Comparison of ENCODE assay signal across 11 mouse cellular contexts in the genomic region with DNA sequence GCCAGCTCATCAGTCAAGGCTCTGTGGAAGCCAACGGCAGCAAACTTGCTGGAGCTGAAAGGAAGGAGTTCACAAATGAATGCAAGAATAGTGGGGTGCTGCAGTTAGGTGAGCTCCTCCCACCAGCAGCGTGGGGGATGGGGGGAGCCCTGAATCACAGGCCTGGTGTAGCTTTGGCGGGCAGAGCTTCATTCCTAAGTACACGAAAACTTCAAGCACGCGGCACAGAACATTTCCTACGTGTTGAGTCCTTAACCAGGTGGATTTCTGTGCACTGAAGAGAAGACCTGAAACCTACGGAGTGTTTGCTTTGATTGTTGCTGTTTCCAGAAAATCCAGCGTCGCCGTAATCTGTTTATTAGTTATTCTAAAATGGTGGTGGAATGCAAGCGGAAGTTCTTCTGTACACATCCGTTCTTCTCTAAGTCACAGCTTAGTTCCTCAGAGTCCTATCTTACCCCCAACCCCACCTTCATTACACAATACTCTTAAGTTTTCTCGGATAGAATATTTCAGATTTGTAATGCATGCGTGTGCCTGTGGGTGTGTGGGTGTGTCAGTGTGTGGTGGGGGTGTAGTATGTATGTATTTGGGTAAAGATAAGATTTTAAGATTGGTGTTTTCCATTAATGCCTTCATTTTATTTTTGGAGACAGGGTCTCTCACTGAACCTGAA. TPM values are rescaled to one million over a fixed set of nuclear protein-coding genes. Genes with fewer than 3 reads are reported as not detected.
A peak's percentile ranks its signal among the peaks of the same experiment; 100 is the strongest.
DNase-seq lines count a peak whose midpoint lies in the region; ATAC-seq lines count a peak whose summit lies in the region.
"Had no signal": no experiment of that assay in that cellular context is flagged by ENCODE, and none has a peak within 500 bp of the region (broad histone marks: within the 10 kb centered on the region; RNA-seq: fewer than 3 reads in every experiment).

No protein-coding gene starts in this region.

- peak overlapping the region; percentile 11; the same call in 1 of the 2 replicates for H3K4me3 ChIP-seq in kidney, embryonic 16.5 days (ENCODE audit: low read length)
- 0 out of 2 replicates have a peak overlapping the region, but pooled peaks have one; percentile 10 for H3K4me3 ChIP-seq in forebrain, embryonic 14.5 days (ENCODE audit: low read depth, low read length)
- H3K4me3 ChIP-seq in liver, embryonic 13.5 days (replicated peaks), result no peak overlapping the region
- no peak overlapping the region for H3K4me3 ChIP-seq in neural tube, embryonic 12.5 days

- no peak for DNase-seq in kidney, postnatal 36 days
- no peak for DNase-seq in forebrain, embryonic 14.5 days (ENCODE audit: low spot score)
- DNase-seq in liver, embryonic 13.5 days, result no peak
- DNase-seq in urinary bladder, adult 18-20 months (ENCODE audit: low spot score in 2 of 2), result no peak
- no peak for DNase-seq in thymus, postnatal 0 days (ENCODE audit: low spot score)
- no peak for DNase-seq in adrenal gland, adult 18-20 months (ENCODE audit: low spot score in 2 of 2)
- DNase-seq: kidney, postnatal 14 days; left cerebral cortex, postnatal 4 days had no signal

- peaks cover 16% of the 10 kb centered on the region; the same call in 1 of the 2 replicates for H3K36me3 ChIP-seq in kidney, embryonic 16.5 days (ENCODE audit: insufficient read depth, low read length)
- no peaks in the 10 kb centered on the region for H3K36me3 ChIP-seq in forebrain, embryonic 14.5 days (ENCODE audit: control insufficient read depth, insufficient read depth, low read length)
- no peaks in the 10 kb centered on the region for H3K36me3 ChIP-seq in liver, embryonic 13.5 days
- H3K36me3 ChIP-seq in neural tube, embryonic 12.5 days, result no peaks in the 10 kb centered on the region

- peak overlapping the region; percentile 41 for H3K4me2 ChIP-seq in kidney, embryonic 16.5 days (replicated peaks; ENCODE audit: low read depth, low read length)
- peak overlapping the region; percentile 43 for H3K4me2 ChIP-seq in forebrain, embryonic 14.5 days (ENCODE audit: low read length)
- H3K4me2 ChIP-seq in liver, embryonic 13.5 days, result peak overlapping the region; percentile 24; the same call in 1 of the 2 replicates
- peak overlapping the region; percentile 42 for H3K4me2 ChIP-seq in neural tube, embryonic 12.5 days (replicated peaks)

- H3K9me3 ChIP-seq in kidney, embryonic 16.5 days (ENCODE audit: low read length), result no peaks in the 10 kb centered on the region
- no peaks in the 10 kb centered on the region for H3K9me3 ChIP-seq in forebrain, embryonic 14.5 days (replicated peaks; ENCODE audit: control insufficient read depth, low read length)
- H3K9me3 ChIP-seq in liver, embryonic 13.5 days (replicated peaks), result no peaks in the 10 kb centered on the region
- no peaks in the 10 kb centered on the region for H3K9me3 ChIP-seq in neural tube, embryonic 12.5 days

- WGBS in kidney, embryonic 16.5 days, result 55% methylated on average over 15 of the region's 15 CpGs
- WGBS in forebrain, embryonic 14.5 days, result 47% methylated on average over 15 of the region's 15 CpGs
- WGBS in liver, embryonic 13.5 days (ENCODE audit: insufficient replicate concordance), result 56% methylated on average over 15 of the region's 15 CpGs
- 57% methylated on average over 15 of the region's 15 CpGs for WGBS in neural tube, embryonic 12.5 days

- peaks cover 9% of the 10 kb centered on the region; the same call in 1 of the 2 replicates for H3K4me1 ChIP-seq in kidney, embryonic 16.5 days (ENCODE audit: insufficient read depth, low read length)
- H3K4me1 ChIP-seq in forebrain, embryonic 14.5 days (ENCODE audit: control insufficient read depth, insufficient read depth, low read length), result 0 out of 2 replicates have a peak, but pooled peaks cover 3% of the 10 kb centered on the region
- H3K4me1 ChIP-seq in liver, embryonic 13.5 days (replicated peaks), result peaks cover 12% of the 10 kb centered on the region; the same call in 1 of the 2 replicates
- H3K4me1 ChIP-seq in neural tube, embryonic 12.5 days, result no peaks in the 10 kb centered on the region

- H3K27me3 ChIP-seq in kidney, embryonic 16.5 days (ENCODE audit: insufficient read depth, low read length), result no peaks in the 10 kb centered on the region
- H3K27me3 ChIP-seq in forebrain, embryonic 14.5 days (replicated peaks; ENCODE audit: control insufficient read depth, insufficient read depth, low read length), result no peaks in the 10 kb centered on the region
- H3K27me3 ChIP-seq in liver, embryonic 13.5 days, result no peaks in the 10 kb centered on the region
- H3K27me3 ChIP-seq in neural tube, embryonic 12.5 days (replicated peaks), result no peaks in the 10 kb centered on the region

- no peak for ATAC-seq in kidney, embryonic 16.5 days (ENCODE audit: low FRiP score, low TSS enrichment)
- ATAC-seq in forebrain, embryonic 14.5 days, result 0 out of 2 replicates have a peak, but pooled peaks have one; percentile 29
- ATAC-seq in liver, embryonic 13.5 days (ENCODE audit: low read depth), result peak; percentile 25; the same call in 1 of the 2 replicates
- ATAC-seq in neural tube, embryonic 12.5 days (ENCODE audit: low FRiP score, low read depth), result no peak

- H3K27ac ChIP-seq in kidney, embryonic 16.5 days (ENCODE audit: low read length), result peak overlapping the region; percentile 77
- no peak overlapping the region for H3K27ac ChIP-seq in forebrain, embryonic 14.5 days (ENCODE audit: low read depth, low read length)
- H3K27ac ChIP-seq in liver, embryonic 13.5 days, result no peak overlapping the region
- H3K27ac ChIP-seq in neural tube, embryonic 12.5 days, result no peak overlapping the region

- peak overlapping the region; percentile 48; the same call in 1 of the 2 replicates for H3K9ac ChIP-seq in kidney, embryonic 16.5 days (replicated peaks; ENCODE audit: low read length)
- peak overlapping the region; percentile 50 for H3K9ac ChIP-seq in forebrain, embryonic 14.5 days (ENCODE audit: low read length)
- H3K9ac ChIP-seq in liver, embryonic 13.5 days, result no peak overlapping the region
- H3K9ac ChIP-seq in neural tube, embryonic 12.5 days, result no peak overlapping the region

RNA-seq across cellular contexts. Expression of a gene that starts 18.3 kb away (rescaled TPM):
- 6.2 and 7.9 TPM in 2 replicates for polyA plus RNA-seq in kidney, embryonic 16.5 days (2015; fragmentation: Nextera tagmentation; extraction: Ambion mirVana)
- 1.6 and 2.0 TPM in 2 replicates for polyA plus RNA-seq in forebrain, embryonic 14.5 days (2014; fragmentation: Nextera tagmentation; extraction: Ambion mirVana)
- 2.1 and 2.6 TPM in 2 replicates for polyA plus RNA-seq in liver, embryonic 13.5 days (2015; fragmentation: Nextera tagmentation; extraction: Ambion mirVana)
- 1.8 and 2.0 TPM in 2 replicates for polyA plus RNA-seq in neural tube, embryonic 12.5 days (2016; fragmentation: Nextera tagmentation; extraction: Ambion mirVana)
- polyA plus RNA-seq in thymus, postnatal 0 days (2015; fragmentation: Nextera tagmentation; extraction: Ambion mirVana), result 3.9 and 5.7 TPM in 2 replicates
- 10 to 100 TPM; 61.8 to 73.0 TPM for total RNA-seq in adrenal gland, adult 18-20 months (2021)

RNA-seq across cellular contexts. Expression of a gene that starts 26.2 kb away (rescaled TPM):
- polyA plus RNA-seq in kidney, embryonic 16.5 days (2015; fragmentation: Nextera tagmentation; extraction: Ambion mirVana), result 0.18 and 0.20 TPM in 2 replicates
- polyA plus RNA-seq in forebrain, embryonic 14.5 days (2014; fragmentation: Nextera tagmentation; extraction: Ambion mirVana), result not detected in 2 replicates
- 1.3 and 1.9 TPM in 2 replicates for polyA plus RNA-seq in liver, embryonic 13.5 days (2015; fragmentation: Nextera tagmentation; extraction: Ambion mirVana)
- not detected in 2 replicates for polyA plus RNA-seq in neural tube, embryonic 12.5 days (2016; fragmentation: Nextera tagmentation; extraction: Ambion mirVana)
- 0.12 TPM in 2 replicates for polyA plus RNA-seq in thymus, postnatal 0 days (2015; fragmentation: Nextera tagmentation; extraction: Ambion mirVana)
- not detected for total RNA-seq in adrenal gland, adult 18-20 months (2021)
- total RNA-seq: left cerebral cortex, postnatal 4 days had no signal
- polyA plus RNA-seq: adrenal gland, adult 2 months had no signal

RNA-seq across cellular contexts. Expression of a gene that starts 42.7 kb away (rescaled TPM):
- polyA plus RNA-seq in kidney, embryonic 16.5 days (2015; fragmentation: Nextera tagmentation; extraction: Ambion mirVana), result 62.2 and 62.3 TPM in 2 replicates
- polyA plus RNA-seq in forebrain, embryonic 14.5 days (2014; fragmentation: Nextera tagmentation; extraction: Ambion mirVana), result 55.9 and 56.8 TPM in 2 replicates
- polyA plus RNA-seq in liver, embryonic 13.5 days (2015; fragmentation: Nextera tagmentation; extraction: Ambion mirVana), result 84.0 and 89.0 TPM in 2 replicates
- 78.1 and 81.7 TPM in 2 replicates for polyA plus RNA-seq in neural tube, embryonic 12.5 days (2016; fragmentation: Nextera tagmentation; extraction: Ambion mirVana)
- 53.9 and 56.6 TPM in 2 replicates for polyA plus RNA-seq in thymus, postnatal 0 days (2015; fragmentation: Nextera tagmentation; extraction: Ambion mirVana)
- 10 to 100 TPM; 56.9 to 61.9 TPM for total RNA-seq in adrenal gland, adult 18-20 months (2021)

Comparison
In these comparisons a context has a peak if more than half of its experiments do, and no peak if none do; other contexts are left out.
1. ATAC-seq: peak in forebrain, embryonic 14.5 days (single experiment) and liver, embryonic 13.5 days (single experiment); none in kidney, embryonic 16.5 days (single experiment) and neural tube, embryonic 12.5 days (single experiment).
2. H3K4me3 ChIP-seq: peak in kidney, embryonic 16.5 days (single experiment) and forebrain, embryonic 14.5 days (single experiment); none in liver, embryonic 13.5 days (single experiment) and neural tube, embryonic 12.5 days (single experiment).
3. H3K9ac ChIP-seq: peak in kidney, embryonic 16.5 days (single experiment) and forebrain, embryonic 14.5 days (single experiment); none in liver, embryonic 13.5 days (single experiment) and neural tube, embryonic 12.5 days (single experiment).
4. Peak in every context shown above with its lines, with median percentiles within 50 percentile points of each other: H3K4me2 ChIP-seq.